Mouse (Mus musculus) forebrain, postnatal 0 days (tissue): ENCODE results near the gene Sh3d19. TPM values are rescaled to one million over a fixed set of nuclear protein-coding genes. Genes with fewer than 3 reads are reported as not detected.

Experiments used
- ATAC-seq: fragments of 200-750 bp; cut with Nextera tagmentation; 2 replicates; pipeline ENCODE4 v1.8.0; 2017; ENCODE audit warnings: mild to moderate bottlenecking, moderate library complexity
- DNase-seq: peaks from one replicate; pipeline ENCODE4 v3.0.0-alpha.2; 2015
- H3K27ac ChIP-seq: fragments of 300-500 bp; sonication (generic); 2 replicates; pipeline ENCODE4 v1.5.1; 2014; ENCODE audit warnings: low read depth, mild to moderate bottlenecking, antibody characterized with exemption, low read length, moderate library complexity, mixed read lengths
- H3K27me3 ChIP-seq: fragments of 300-500 bp; sonication (generic); 2 replicates; pipeline ENCODE4 v1.6.1; 2014; ENCODE audit warnings: mild to moderate bottlenecking, low read length, mixed read lengths; ENCODE audit not compliant: insufficient read depth
- H3K36me3 ChIP-seq: fragments of 300-500 bp; sonication (generic); 2 replicates; pipeline ENCODE4 v1.6.1; 2014; ENCODE audit warnings: mild to moderate bottlenecking, moderate library complexity; ENCODE audit not compliant: insufficient read depth
- H3K4me1 ChIP-seq: fragments of 300-500 bp; sonication (generic); 2 replicates; pipeline ENCODE4 v1.6.1; 2014; ENCODE audit warnings: antibody characterized with exemption; ENCODE audit not compliant: insufficient read depth
- H3K4me2 ChIP-seq: fragments of 300-500 bp; sonication (generic); 2 replicates; pipeline ENCODE4 v1.6.1; 2014; ENCODE audit warnings: low read depth, mild to moderate bottlenecking, moderate library complexity
- H3K4me3 ChIP-seq: fragments of 300-500 bp; sonication (generic); 2 replicates; pipeline ENCODE4 v1.5.1; 2014; ENCODE audit warnings: low read depth, low read length, mixed read lengths
- H3K9ac ChIP-seq: fragments of 300-500 bp; sonication (generic); 2 replicates; pipeline ENCODE4 v1.6.1; 2014; ENCODE audit warnings: mild to moderate bottlenecking
- H3K9me3 ChIP-seq: fragments of 300-500 bp; sonication (generic); 2 replicates; pipeline ENCODE4 v1.6.1; 2016; ENCODE audit warnings: low read length
- CTCF ChIP-seq: sonication (generic); IDR thresholded peaks from 2 replicates; pipeline ENCODE4 v1.5.1; 2016; ENCODE audit warnings: antibody characterized with exemption, control low read depth, low read depth
- WGBS: fragments of 180-500 bp; shearing (Covaris S2); extraction: QIAGEN DNeasy Blood & Tissue Kit; methylation state at CpG from one replicate; pipeline ENCODE4 v1.1.7; 2014; 5-methylcytosine and 5-hydroxymethylcytosine counted together
- polyA plus RNA-seq: library from polyadenylated mRNA; unstranded; fragments of >200 nt; fragmentation: Nextera tagmentation; extraction: Ambion mirVana; gene quantifications from 2 replicates; pipeline ENCODE4 v1.2.1, GENCODE M21; 2015
- total RNA-seq: library from RNA; depleted of rRNA; stranded (reverse); fragments of >200 nt; gene quantifications from 2 replicates; pipeline ENCODE4 v1.2.3, GENCODE M21; 2014; rRNA removed

Gene Sh3d19
- total RNA-seq: 25.1 and 33.4 TPM in 2 replicates
- polyA plus RNA-seq: 9.9 and 14.3 TPM in 2 replicates

GRCm38 (mm10) chr3:85970742-85971598 lies at the start of gene Sh3d19:
Gene Sh3d19, plus strand, starts transcription at chr3:85971109.
- Histone ChIP-seq H3K27ac (peak within 1 kb of the TSS; percentile 72), H3K4me1 (peaks cover 5% of the 10 kb centered on the region; the same call in 1 of the 2 replicates), H3K27me3 (no peaks in the 10 kb centered on the region), H3K4me3 (peak within 1 kb of the TSS; percentile 94), H3K9me3 (no peaks in the 10 kb centered on the region), H3K4me2 (peak within 1 kb of the TSS; percentile 83), H3K36me3 (no peaks in the 10 kb centered on the region), H3K9ac (peak within 1 kb of the TSS; percentile 86)
- no peak for TF ChIP-seq CTCF
- peak; percentile 89 for ATAC-seq
- DNase-seq: peak; percentile 68
- under 1% methylated on average over 55 of the region's 73 CpGs for WGBS

- no peaks in the 10 kb centered on the region for H3K4me1 ChIP-seq
- WGBS: 82% methylated on average over 3 of the region's 3 CpGs
- no peaks in the 10 kb centered on the region for H3K27me3 ChIP-seq
- H3K27ac ChIP-seq: no peak overlapping the region
- no peak for DNase-seq
- H3K4me2 ChIP-seq: no peak overlapping the region
- H3K9me3 ChIP-seq: no peaks in the 10 kb centered on the region
- no peak for TF ChIP-seq CTCF
- H3K9ac ChIP-seq: no peak overlapping the region
- ATAC-seq: no peak
- no peaks in the 10 kb centered on the region for H3K36me3 ChIP-seq
- no peak overlapping the region for H3K4me3 ChIP-seq
Observed at GRCm38 (mm10) chr3:85922331-85922730, 48.6 kb upstream of the Sh3d19 start.

- Histone ChIP-seq H3K36me3 (no peaks in the 10 kb centered on the region), H3K4me3 (no peak overlapping the region), H3K27ac (no peak overlapping the region), H3K27me3 (no peaks in the 10 kb centered on the region), H3K4me2 (no peak overlapping the region), H3K9ac (no peak overlapping the region), H3K9me3 (no peaks in the 10 kb centered on the region), H3K4me1 (no peaks in the 10 kb centered on the region)
- WGBS: 65% methylated on average over 8 of the region's 8 CpGs
- DNase-seq: no peak
- no peak for ATAC-seq
- no peak for TF ChIP-seq CTCF
Observed at GRCm38 (mm10) chr3:85923343-85923742, 47.6 kb upstream of the Sh3d19 start.

GRCm38 (mm10) chr3:85923954-85924945 lies 46.7 kb upstream of the Sh3d19 start:
- H3K27me3 ChIP-seq: no peaks in the 10 kb centered on the region
- no peaks in the 10 kb centered on the region for H3K36me3 ChIP-seq
- no peak overlapping the region for H3K4me2 ChIP-seq
- H3K4me3 ChIP-seq: no peak overlapping the region
- whole genome bisulfite sequencing: 48% methylated on average over 18 of the region's 18 CpGs
- DNase-seq (peak; percentile 91), ATAC-seq (peak; percentile 69)
- H3K27ac ChIP-seq: no peak overlapping the region
- H3K9me3 ChIP-seq: no peaks in the 10 kb centered on the region
- no peak overlapping the region for H3K9ac ChIP-seq
- TF ChIP-seq CTCF: peak; percentile 97
- H3K4me1 ChIP-seq: no peaks in the 10 kb centered on the region

GRCm38 (mm10) chr3:85927296-85927695 lies 43.6 kb upstream of the Sh3d19 start:
- H3K9ac ChIP-seq: no peak overlapping the region
- H3K27me3 ChIP-seq: no peaks in the 10 kb centered on the region
- no peak for ATAC-seq
- H3K4me2 ChIP-seq: no peak overlapping the region
- H3K27ac ChIP-seq: no peak overlapping the region
- no peaks in the 10 kb centered on the region for H3K9me3 ChIP-seq
- H3K36me3 ChIP-seq: no peaks in the 10 kb centered on the region
- no peaks in the 10 kb centered on the region for H3K4me1 ChIP-seq
- H3K4me3 ChIP-seq: no peak overlapping the region
- no peak for TF ChIP-seq CTCF
- 82% methylated on average over 9 of the region's 9 CpGs for WGBS
- DNase-seq: no peak

GRCm38 (mm10) chr3:85928140-85928611 lies 42.7 kb upstream of the Sh3d19 start:
- DNase-seq: peak; percentile 14
- Histone ChIP-seq H3K4me3 (no peak overlapping the region), H3K9ac (no peak overlapping the region), H3K4me2 (no peak overlapping the region), H3K27ac (no peak overlapping the region), H3K9me3 (no peaks in the 10 kb centered on the region), H3K27me3 (no peaks in the 10 kb centered on the region), H3K4me1 (no peaks in the 10 kb centered on the region), H3K36me3 (no peaks in the 10 kb centered on the region)
- 54% methylated on average over 5 of the region's 5 CpGs for WGBS
- ATAC-seq: peak; percentile 77
- TF ChIP-seq CTCF: no peak
